ENCODE assay signal across 24 mouse cellular contexts in genomic region chr12:72287332-72288004, GRCm38 (mm10).
"Had no signal": no experiment of that assay in that cellular context is flagged by ENCODE, and none has a peak within 500 bp of the region (broad histone marks: within the 10 kb centered on the region; RNA-seq: fewer than 3 reads in every experiment).

No protein-coding gene starts in this region.

- DNase-seq: heart, postnatal 10 days; heart, postnatal 14 days; heart, postnatal 36 days; kidney, postnatal 10 days; kidney, postnatal 4 days; layer of hippocampus, postnatal 36 days had no signal

- H3K27ac ChIP-seq: heart, embryonic 10.5 days; heart, embryonic 13.5 days; heart, embryonic 15.5 days; hindbrain, embryonic 10.5 days; hindbrain, embryonic 12.5 days; hindbrain, embryonic 13.5 days; hindbrain, embryonic 14.5 days; hindbrain, embryonic 15.5 days; hindbrain, postnatal 0 days; intestine, embryonic 15.5 days; kidney, embryonic 15.5 days; kidney, postnatal 0 days; left cerebral cortex, adult 2 months had no signal

- H3K27me3 ChIP-seq: heart, embryonic 12.5 days; heart, embryonic 13.5 days; heart, embryonic 15.5 days; hindbrain, embryonic 12.5 days; hindbrain, embryonic 13.5 days; hindbrain, embryonic 15.5 days; intestine, embryonic 15.5 days; kidney, embryonic 15.5 days had no signal

- H3K36me3 ChIP-seq: heart, embryonic 10.5 days; heart, embryonic 12.5 days; heart, embryonic 13.5 days; heart, embryonic 15.5 days; hindbrain, embryonic 10.5 days; hindbrain, embryonic 12.5 days; hindbrain, embryonic 13.5 days; hindbrain, embryonic 15.5 days; intestine, embryonic 15.5 days; kidney, embryonic 15.5 days had no signal

- H3K4me3 ChIP-seq: heart, embryonic 10.5 days; heart, embryonic 12.5 days; heart, embryonic 13.5 days; heart, embryonic 15.5 days; hindbrain, embryonic 10.5 days; hindbrain, embryonic 12.5 days; hindbrain, embryonic 13.5 days; hindbrain, embryonic 15.5 days; intestine, embryonic 15.5 days; kidney, embryonic 15.5 days; left cerebral cortex, adult 2 months had no signal

- H3K4me2 ChIP-seq: heart, embryonic 11.5 days; heart, embryonic 12.5 days; heart, embryonic 13.5 days; heart, embryonic 15.5 days; hindbrain, embryonic 12.5 days; hindbrain, embryonic 13.5 days; hindbrain, embryonic 14.5 days; hindbrain, embryonic 15.5 days; intestine, embryonic 15.5 days; kidney, embryonic 15.5 days had no signal

- H3K9ac ChIP-seq: heart, embryonic 12.5 days; heart, embryonic 13.5 days; heart, embryonic 15.5 days; hindbrain, embryonic 12.5 days; hindbrain, embryonic 13.5 days; hindbrain, embryonic 14.5 days; hindbrain, embryonic 15.5 days; intestine, embryonic 15.5 days; kidney, embryonic 15.5 days had no signal

- ATAC-seq: hindbrain, embryonic 16.5 days; hindbrain, postnatal 0 days; inflammation-experienced regulatory T-cells, adult 6 months; intestine, embryonic 15.5 days; intestine, embryonic 16.5 days had no signal

- H3K9me3 ChIP-seq: heart, embryonic 10.5 days; heart, embryonic 12.5 days; hindbrain, embryonic 12.5 days; hindbrain, embryonic 13.5 days; hindbrain, embryonic 15.5 days; intestine, embryonic 15.5 days; kidney, embryonic 15.5 days had no signal

- H3K4me1 ChIP-seq: heart, embryonic 10.5 days; heart, embryonic 12.5 days; heart, embryonic 13.5 days; heart, embryonic 15.5 days; intestine, embryonic 15.5 days; kidney, embryonic 15.5 days had no signal
